Mouse (Mus musculus) cerebellum, adult 18-20 months (tissue): ENCODE measurements at regions not wholly inside any gene's neighbourhood (a gene's known extent, or its start where the extent isn't known, plus 50 kb on each side); places are given as distances from the start of the nearest gene placed in this dataset.
"Not testable (repeated sequence)": the region's sequence is repeated elsewhere in the genome, so short reads cannot be mapped to it uniquely, and the experiment has no call there.

ENCODE experiments used
- DNase-seq, 2 experiments: peaks; one replicate each; pipeline ENCODE4 v3.0.0; 2021

- DNase-seq = not testable (repeated sequence)
Measured at GRCm38 (mm10) chr3:31708367-31708766, 193.9 kb upstream of the Kcnmb2 start.

GRCm38 (mm10) chr3:31741289-31741688 lies 161.0 kb upstream of the Kcnmb2 start:
- DNase-seq = no peak

GRCm38 (mm10) chr3:31755881-31756280 lies 146.4 kb upstream of the Kcnmb2 start:
- no peak for DNase-seq

- DNase-seq = peak; percentile 3 to 8
Measured at GRCm38 (mm10) chr3:31769193-31769592, 133.1 kb upstream of the Kcnmb2 start.

GRCm38 (mm10) chr3:31790342-31790970 lies 111.9 kb upstream of the Kcnmb2 start:
- DNase-seq = peak; percentile 32 to 55

- DNase-seq = no peak
Measured at GRCm38 (mm10) chr3:31793466-31794040, 108.8 kb upstream of the Kcnmb2 start.

GRCm38 (mm10) chr3:31796621-31797020 lies 105.7 kb upstream of the Kcnmb2 start:
- DNase-seq = no peak

- no peak for DNase-seq
Measured at GRCm38 (mm10) chr3:31799192-31799591, 103.1 kb upstream of the Kcnmb2 start.

GRCm38 (mm10) chr3:31804038-31804437 lies 98.3 kb upstream of the Kcnmb2 start:
- no peak for DNase-seq

GRCm38 (mm10) chr3:31807741-31808140 lies 94.6 kb upstream of the Kcnmb2 start:
- DNase-seq = no peak

- DNase-seq = peak in 1 of 2 experiments; percentile 6
Measured at GRCm38 (mm10) chr3:31809131-31809530, 93.2 kb upstream of the Kcnmb2 start.

- DNase-seq = no peak
Measured at GRCm38 (mm10) chr3:31811232-31811631, 91.1 kb upstream of the Kcnmb2 start.

- no peak for DNase-seq
Measured at GRCm38 (mm10) chr3:31831913-31832312, 70.4 kb upstream of the Kcnmb2 start.

GRCm38 (mm10) chr3:31841253-31841652 lies 61.1 kb upstream of the Kcnmb2 start:
- DNase-seq = peak; percentile 3 to 9

GRCm38 (mm10) chr3:31847087-31847486 lies 55.2 kb upstream of the Kcnmb2 start:
- no peak for DNase-seq
